Mouse (Mus musculus) neural tube, embryonic 13.5 days (tissue): Measurements from ENCODE around the gene Spata46. TPM values are rescaled to one million over a fixed set of nuclear protein-coding genes. Genes with fewer than 3 reads are reported as not detected.

Experiments
- ATAC-seq: fragments of 200-750 bp; cut with Nextera tagmentation; 2 replicates; pipeline ENCODE4 v1.8.0; 2017; ENCODE audit warnings: low read depth, mild to moderate bottlenecking, moderate TSS enrichment, moderate library complexity
- H3K27ac ChIP-seq: fragments of 300-500 bp; sonication (generic); replicated peaks from 2 replicates; pipeline ENCODE4 v1.5.1; 2015; ENCODE audit warnings: moderate library complexity, mild to moderate bottlenecking, inconsistent platforms
- H3K27me3 ChIP-seq: fragments of 300-500 bp; sonication (generic); 2 replicates; pipeline ENCODE4 v1.6.1; 2015; ENCODE audit warnings: mild to moderate bottlenecking, inconsistent platforms
- H3K36me3 ChIP-seq: fragments of 300-500 bp; sonication (generic); 2 replicates; pipeline ENCODE4 v1.6.1; 2015; ENCODE audit warnings: mild to moderate bottlenecking, inconsistent platforms
- H3K4me1 ChIP-seq: fragments of 300-500 bp; sonication (generic); replicated peaks from 2 replicates; pipeline ENCODE4 v1.6.1; 2015; ENCODE audit warnings: inconsistent platforms
- H3K4me2 ChIP-seq: fragments of 300-500 bp; sonication (generic); 2 replicates; pipeline ENCODE4 v1.6.1; 2015; ENCODE audit warnings: inconsistent platforms, mild to moderate bottlenecking, moderate library complexity
- H3K4me3 ChIP-seq: fragments of 300-500 bp; sonication (generic); 2 replicates; pipeline ENCODE4 v1.5.1; 2015; ENCODE audit warnings: mild to moderate bottlenecking, inconsistent platforms
- H3K9ac ChIP-seq: fragments of 300-500 bp; sonication (generic); 2 replicates; pipeline ENCODE4 v1.6.1; 2015; ENCODE audit warnings: moderate library complexity, mild to moderate bottlenecking, inconsistent platforms
- H3K9me3 ChIP-seq: fragments of 300-500 bp; sonication (generic); 2 replicates; pipeline ENCODE4 v1.6.1; 2016; ENCODE audit warnings: inconsistent platforms
- WGBS: fragments of 180-500 bp; shearing (Covaris S2); methylation state at CpG from one replicate; pipeline ENCODE4 v1.1.7; 2015; 5-methylcytosine and 5-hydroxymethylcytosine counted together
- polyA plus RNA-seq: library from polyadenylated mRNA; unstranded; fragments of >200 nt; fragmentation: Nextera tagmentation; extraction: Ambion mirVana; gene quantifications from 2 replicates; pipeline ENCODE4 v1.2.1, GENCODE M21; 2015

Spata46 gene
- polyA plus RNA-seq, 1 experiment from 2014 or later = 0.96 TPM

DNA sequence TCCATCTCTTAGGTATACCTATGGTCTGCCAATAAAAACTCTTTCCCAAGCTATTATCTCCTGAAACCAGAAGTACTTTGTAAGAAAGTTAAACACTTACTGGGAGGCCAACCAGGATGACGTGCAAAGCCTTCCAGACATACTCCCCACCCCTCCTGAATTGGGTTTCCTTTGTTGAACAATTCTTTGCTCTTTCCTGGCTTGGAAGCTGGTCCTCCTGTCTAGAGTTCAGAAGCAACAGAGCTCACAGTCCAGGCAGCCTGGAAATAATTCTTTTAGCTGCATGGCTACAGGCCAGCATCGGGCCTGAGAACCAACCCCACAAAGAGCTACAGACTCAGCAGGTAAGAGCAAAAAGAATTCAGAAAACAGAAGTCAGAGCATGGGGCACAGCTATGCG lies 37.7 kb downstream of the Spata46 start:
- Histone ChIP-seq H3K27me3 (no peaks in the 10 kb centered on the region), H3K9ac (no peak overlapping the region), H3K27ac (no peak overlapping the region), H3K4me2 (no peak overlapping the region), H3K36me3 (no peaks in the 10 kb centered on the region), H3K4me3 (no peak overlapping the region), H3K9me3 (no peaks in the 10 kb centered on the region), H3K4me1 (no peaks in the 10 kb centered on the region)
- no peak for ATAC-seq
- WGBS = 82% methylated on average over 3 of the region's 3 CpGs

DNA sequence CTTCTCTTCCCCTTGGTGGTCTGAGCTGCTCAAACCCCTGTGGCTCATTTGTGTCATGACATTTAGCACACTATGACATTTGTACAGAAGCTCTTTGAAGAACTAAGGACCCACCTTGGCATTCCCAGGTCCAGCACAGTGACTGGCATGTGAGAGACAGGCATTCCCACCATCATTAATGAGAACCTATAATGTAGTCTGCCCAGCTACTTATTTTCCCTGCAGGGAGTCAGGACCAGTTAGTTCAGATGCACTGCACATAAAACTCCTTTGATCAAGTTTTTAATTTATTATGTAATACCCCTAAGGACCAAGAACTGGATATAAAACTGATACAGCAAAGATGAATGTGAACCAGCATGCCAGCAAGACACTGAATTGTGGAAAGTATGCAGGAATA lies 42.5 kb downstream of the Spata46 start:
- Histone ChIP-seq H3K36me3 (no peaks in the 10 kb centered on the region), H3K4me3 (no peak overlapping the region), H3K4me1 (no peaks in the 10 kb centered on the region), H3K9ac (no peak overlapping the region), H3K27ac (no peak overlapping the region), H3K4me2 (no peak overlapping the region), H3K27me3 (no peaks in the 10 kb centered on the region), H3K9me3 (no peaks in the 10 kb centered on the region)
- ATAC-seq = no peak

DNA sequence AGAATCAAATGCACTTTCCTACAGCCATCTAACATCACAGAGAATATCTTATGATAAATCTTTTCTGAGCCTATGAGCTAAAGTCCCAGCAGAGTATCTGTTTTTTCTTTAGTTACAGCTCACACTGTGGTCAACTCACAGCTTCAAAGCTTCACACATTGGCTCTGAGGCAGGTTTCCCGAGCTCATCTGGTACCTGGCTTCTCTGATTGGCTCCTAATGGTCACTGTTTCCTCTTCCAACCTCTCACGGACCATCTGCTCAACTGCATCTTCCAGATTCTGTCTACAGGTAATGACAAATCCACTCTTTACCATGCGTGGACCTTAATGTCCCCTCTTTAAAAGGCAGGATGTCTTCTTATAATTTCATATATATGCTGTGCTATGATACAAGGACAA lies 44.7 kb downstream of the Spata46 start:
- Histone ChIP-seq H3K36me3 (no peaks in the 10 kb centered on the region), H3K4me1 (no peaks in the 10 kb centered on the region), H3K4me2 (no peak overlapping the region), H3K4me3 (no peak overlapping the region), H3K27me3 (no peaks in the 10 kb centered on the region), H3K27ac (no peak overlapping the region), H3K9ac (no peak overlapping the region), H3K9me3 (no peaks in the 10 kb centered on the region)
- ATAC-seq = no peak
- WGBS = 75% methylated on average over 3 of the region's 3 CpGs

DNA sequence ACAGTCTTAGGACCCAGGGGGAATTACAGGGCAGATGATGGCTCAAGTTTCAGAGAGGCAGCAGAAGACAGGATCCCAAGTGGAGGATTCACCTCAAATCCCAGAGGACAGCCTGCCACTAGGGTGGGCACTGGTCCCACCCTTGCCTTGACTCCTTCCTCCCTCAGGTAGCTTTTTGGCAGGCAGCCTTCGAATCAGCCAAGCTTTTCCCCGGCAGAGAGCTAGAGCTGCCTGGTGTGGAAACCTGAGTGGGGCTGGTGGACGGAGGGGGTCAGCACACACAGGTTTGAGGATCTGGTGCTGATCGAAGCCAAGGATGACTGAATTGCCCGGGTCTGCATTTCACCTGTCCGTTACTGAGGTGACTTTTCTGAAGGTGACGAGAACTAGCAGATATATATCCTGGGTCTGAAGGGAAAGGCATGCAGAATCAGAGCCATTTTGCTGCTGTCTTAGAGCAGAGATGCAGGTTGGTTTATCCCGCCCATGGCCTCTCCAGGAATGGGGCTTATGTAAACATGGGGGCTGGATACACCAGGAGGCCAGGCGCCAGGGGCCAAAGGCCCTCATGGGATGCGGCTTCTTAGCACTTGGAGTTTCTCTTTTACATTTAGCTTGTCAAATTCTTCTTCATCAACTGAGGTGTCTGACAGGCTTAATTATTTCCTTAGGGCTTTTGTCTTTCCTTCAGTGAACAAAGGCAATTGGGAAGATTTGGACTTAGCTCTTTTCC lies 51.7 kb downstream of the Spata46 start:
- Histone ChIP-seq H3K9ac (no peak overlapping the region), H3K27me3 (no peaks in the 10 kb centered on the region), H3K4me1 (no peaks in the 10 kb centered on the region), H3K4me3 (no peak overlapping the region), H3K36me3 (no peaks in the 10 kb centered on the region), H3K9me3 (no peaks in the 10 kb centered on the region), H3K27ac (no peak overlapping the region), H3K4me2 (no peak overlapping the region)
- 77% methylated on average over 10 of the region's 10 CpGs for WGBS
- ATAC-seq = no peak

Other genes starting within 250 kb of the Spata46 start
- 10.2 and 16.5 TPM in 2 replicates for gene Ddr2, start 198.0 kb upstream of the Spata46 start, polyA plus RNA-seq
- 65.8 and 67.4 TPM in 2 replicates for gene Uap1, start 133.8 kb upstream of the Spata46 start, polyA plus RNA-seq
- 8.8 and 10.2 TPM in 2 replicates for gene Uhmk1, start 93.4 kb upstream of the Spata46 start, polyA plus RNA-seq
- gene Sh2d1b2, start 76.1 kb upstream of the Spata46 start, polyA plus RNA-seq = not detected in 2 replicates
- gene Sh2d1b1, start 31.5 kb upstream of the Spata46 start, polyA plus RNA-seq = not detected in 2 replicates
- 2.3 and 2.8 TPM in 2 replicates for gene Gm7694, start 2.5 kb upstream of the Spata46 start, polyA plus RNA-seq